Mouse (Mus musculus) hindbrain, embryonic 12.5 days (tissue): ENCODE measurements at regions not wholly inside any gene's neighbourhood (a gene's known extent, or its start where the extent isn't known, plus 50 kb on each side); places are given as distances from the start of the nearest gene placed in this dataset.
"Not testable (repeated sequence)": the region's sequence is repeated elsewhere in the genome, so short reads cannot be mapped to it uniquely, and the experiment has no call there.

ENCODE experiments used
- ATAC-seq: fragments of 200-750 bp; cut with Nextera tagmentation; 2 replicates; pipeline ENCODE4 v1.8.0; 2017; ENCODE audit warnings: moderate TSS enrichment; ENCODE audit not compliant: low FRiP score
- H3K27ac ChIP-seq: fragments of 300-500 bp; sonication (generic); 2 replicates; pipeline ENCODE4 v1.5.1; 2016; ENCODE audit warnings: mild to moderate bottlenecking
- H3K27me3 ChIP-seq: fragments of 300-500 bp; sonication (generic); 2 replicates; pipeline ENCODE4 v1.6.1; 2016; ENCODE audit warnings: mild to moderate bottlenecking
- H3K36me3 ChIP-seq: fragments of 300-500 bp; sonication (generic); 2 replicates; pipeline ENCODE4 v1.6.1; 2016; ENCODE audit warnings: mild to moderate bottlenecking
- H3K4me1 ChIP-seq: fragments of 300-500 bp; sonication (generic); 2 replicates; pipeline ENCODE4 v1.6.1; 2016
- H3K4me2 ChIP-seq: fragments of 300-500 bp; sonication (generic); replicated peaks from 2 replicates; pipeline ENCODE4 v1.6.1; 2016; ENCODE audit warnings: mild to moderate bottlenecking
- H3K4me3 ChIP-seq: fragments of 300-500 bp; sonication (generic); 2 replicates; pipeline ENCODE4 v1.5.1; 2016; ENCODE audit warnings: mild to moderate bottlenecking
- H3K9ac ChIP-seq: fragments of 300-500 bp; sonication (generic); 2 replicates; pipeline ENCODE4 v1.6.1; 2016; ENCODE audit warnings: mild to moderate bottlenecking, moderate library complexity
- H3K9me3 ChIP-seq: fragments of 300-500 bp; sonication (generic); replicated peaks from 2 replicates; pipeline ENCODE4 v1.6.1; 2016; ENCODE audit warnings: mild to moderate bottlenecking
- WGBS: fragments of 180-500 bp; shearing (Covaris S2); methylation state at CpG from one replicate; pipeline ENCODE4 v1.1.7; 2016; 5-methylcytosine and 5-hydroxymethylcytosine counted together

GRCm38 (mm10) chr1:112486046-112486445, 621.3 kb upstream of the Dsel start:
- H3K9ac ChIP-seq, H3K4me2 ChIP-seq, H3K27me3 ChIP-seq, H3K4me1 ChIP-seq, H3K36me3 ChIP-seq, H3K4me3 ChIP-seq, H3K9me3 ChIP-seq, ATAC-seq, H3K27ac ChIP-seq: not testable (repeated sequence)
- WGBS = 77% methylated on average over 5 of the region's 5 CpGs

- ATAC-seq = peak; percentile 62
- WGBS = 40% methylated on average over 11 of the region's 11 CpGs
Measured at GRCm38 (mm10) chr1:112456047-112456446, 591.3 kb upstream of the Dsel start.

GRCm38 (mm10) chr1:112452390-112452789, 587.7 kb upstream of the Dsel start:
- peak; percentile 35; the same call in 1 of the 2 replicates for ATAC-seq

More at GRCm38 (mm10) chr1:112456047-112456446, 591.3 kb upstream of the Dsel start:
- Histone ChIP-seq H3K4me3 (no peak overlapping the region), H3K9me3 (no peaks in the 10 kb centered on the region), H3K4me2 (no peak overlapping the region), H3K36me3 (no peaks in the 10 kb centered on the region), H3K27ac (no peak overlapping the region), H3K27me3 (no peaks in the 10 kb centered on the region), H3K4me1 (no peaks in the 10 kb centered on the region), H3K9ac (no peak overlapping the region)

GRCm38 (mm10) chr1:112451622-112452021, 586.9 kb upstream of the Dsel start:
- Histone ChIP-seq H3K9ac (no peak overlapping the region), H3K27me3 (no peaks in the 10 kb centered on the region), H3K4me2 (no peak overlapping the region), H3K27ac (no peak overlapping the region), H3K36me3 (no peaks in the 10 kb centered on the region), H3K4me3 (no peak overlapping the region), H3K9me3 (no peaks in the 10 kb centered on the region), H3K4me1 (no peaks in the 10 kb centered on the region)
- ATAC-seq = peak; percentile 36
- 23% methylated on average over 2 of the region's 2 CpGs for WGBS

More at GRCm38 (mm10) chr1:112452390-112452789, 587.7 kb upstream of the Dsel start:
- Histone ChIP-seq H3K4me3 (no peak overlapping the region), H3K27me3 (no peaks in the 10 kb centered on the region), H3K27ac (no peak overlapping the region), H3K36me3 (no peaks in the 10 kb centered on the region), H3K4me2 (no peak overlapping the region), H3K4me1 (no peaks in the 10 kb centered on the region), H3K9me3 (no peaks in the 10 kb centered on the region), H3K9ac (no peak overlapping the region)

- no peaks in the 10 kb centered on the region for H3K36me3 ChIP-seq
- no peak overlapping the region for H3K4me2 ChIP-seq
- no peak overlapping the region for H3K9ac ChIP-seq
- ATAC-seq = no peak
- H3K27me3 ChIP-seq = no peaks in the 10 kb centered on the region
- H3K4me1 ChIP-seq = no peaks in the 10 kb centered on the region
- no peak overlapping the region for H3K4me3 ChIP-seq
- H3K27ac ChIP-seq = no peak overlapping the region
- no peaks in the 10 kb centered on the region for H3K9me3 ChIP-seq
- WGBS = 76% methylated on average over 2 of the region's 2 CpGs
Measured at GRCm38 (mm10) chr1:112439109-112439508, 574.4 kb upstream of the Dsel start.

- Histone ChIP-seq H3K4me3 (peak overlapping the region; percentile 50), H3K27ac (no peak overlapping the region), H3K4me2 (peak overlapping the region; percentile 90), H3K36me3 (no peaks in the 10 kb centered on the region), H3K4me1 (no peaks in the 10 kb centered on the region), H3K9me3 (no peaks in the 10 kb centered on the region), H3K27me3 (no peaks in the 10 kb centered on the region), H3K9ac (peak overlapping the region; percentile 53)
- WGBS = 2% methylated on average over 37 of the region's 37 CpGs
- ATAC-seq = peak; percentile 98
Measured at GRCm38 (mm10) chr1:112416350-112417083, 551.8 kb upstream of the Dsel start.

GRCm38 (mm10) chr1:112388807-112389206, 524.1 kb upstream of the Dsel start:
- Histone ChIP-seq H3K9ac (no peak overlapping the region), H3K4me2 (no peak overlapping the region), H3K27ac (no peak overlapping the region), H3K4me3 (no peak overlapping the region), H3K9me3 (no peaks in the 10 kb centered on the region), H3K36me3 (no peaks in the 10 kb centered on the region), H3K27me3 (no peaks in the 10 kb centered on the region), H3K4me1 (no peaks in the 10 kb centered on the region)
- peak; percentile 64 for ATAC-seq
- 37% methylated on average over 3 of the region's 3 CpGs for WGBS

- H3K27me3 ChIP-seq = no peaks in the 10 kb centered on the region
- H3K4me1 ChIP-seq = no peaks in the 10 kb centered on the region
- H3K36me3 ChIP-seq = no peaks in the 10 kb centered on the region
- no peak for ATAC-seq
- no peak overlapping the region for H3K4me3 ChIP-seq
- H3K9ac ChIP-seq = no peak overlapping the region
- H3K27ac ChIP-seq = no peak overlapping the region
- 68% methylated on average over 1 of the region's 1 CpGs for WGBS
- no peak overlapping the region for H3K4me2 ChIP-seq
- no peaks in the 10 kb centered on the region for H3K9me3 ChIP-seq
Measured at GRCm38 (mm10) chr1:112384015-112384414, 519.3 kb upstream of the Dsel start.

- WGBS = 20% methylated on average over 2 of the region's 2 CpGs
- H3K9me3 ChIP-seq = no peaks in the 10 kb centered on the region
- no peaks in the 10 kb centered on the region for H3K36me3 ChIP-seq
- no peak overlapping the region for H3K4me3 ChIP-seq
- peak; percentile 80 for ATAC-seq
- no peaks in the 10 kb centered on the region for H3K4me1 ChIP-seq
- H3K9ac ChIP-seq = no peak overlapping the region
- H3K27ac ChIP-seq = no peak overlapping the region
- no peaks in the 10 kb centered on the region for H3K27me3 ChIP-seq
- no peak overlapping the region for H3K4me2 ChIP-seq
Measured at GRCm38 (mm10) chr1:112379651-112380264, 515.0 kb upstream of the Dsel start.

- no peaks in the 10 kb centered on the region for H3K36me3 ChIP-seq
- H3K27ac ChIP-seq = no peak overlapping the region
- H3K9me3 ChIP-seq = no peaks in the 10 kb centered on the region
- H3K27me3 ChIP-seq = no peaks in the 10 kb centered on the region
- H3K4me3 ChIP-seq = no peak overlapping the region
- no peaks in the 10 kb centered on the region for H3K4me1 ChIP-seq
- peak; percentile 46; the same call in 1 of the 2 replicates for ATAC-seq
- H3K9ac ChIP-seq = no peak overlapping the region
- 0% methylated on average over 2 of the region's 2 CpGs for WGBS
- H3K4me2 ChIP-seq = no peak overlapping the region
Measured at GRCm38 (mm10) chr1:112378660-112379059, 513.9 kb upstream of the Dsel start.

- no peak for ATAC-seq
- 84% methylated on average over 1 of the region's 1 CpGs for WGBS
Measured at GRCm38 (mm10) chr1:112355816-112356215, 491.1 kb upstream of the Dsel start.

More at GRCm38 (mm10) chr1:112355816-112356215, 491.1 kb upstream of the Dsel start:
- Histone ChIP-seq H3K9ac (no peak overlapping the region), H3K4me2 (no peak overlapping the region), H3K36me3 (no peaks in the 10 kb centered on the region), H3K9me3 (no peaks in the 10 kb centered on the region), H3K4me3 (no peak overlapping the region), H3K27ac (no peak overlapping the region), H3K27me3 (no peaks in the 10 kb centered on the region), H3K4me1 (no peaks in the 10 kb centered on the region)
